Mouse (Mus musculus): ENCODE results near the gene Lgals3.

DNA sequence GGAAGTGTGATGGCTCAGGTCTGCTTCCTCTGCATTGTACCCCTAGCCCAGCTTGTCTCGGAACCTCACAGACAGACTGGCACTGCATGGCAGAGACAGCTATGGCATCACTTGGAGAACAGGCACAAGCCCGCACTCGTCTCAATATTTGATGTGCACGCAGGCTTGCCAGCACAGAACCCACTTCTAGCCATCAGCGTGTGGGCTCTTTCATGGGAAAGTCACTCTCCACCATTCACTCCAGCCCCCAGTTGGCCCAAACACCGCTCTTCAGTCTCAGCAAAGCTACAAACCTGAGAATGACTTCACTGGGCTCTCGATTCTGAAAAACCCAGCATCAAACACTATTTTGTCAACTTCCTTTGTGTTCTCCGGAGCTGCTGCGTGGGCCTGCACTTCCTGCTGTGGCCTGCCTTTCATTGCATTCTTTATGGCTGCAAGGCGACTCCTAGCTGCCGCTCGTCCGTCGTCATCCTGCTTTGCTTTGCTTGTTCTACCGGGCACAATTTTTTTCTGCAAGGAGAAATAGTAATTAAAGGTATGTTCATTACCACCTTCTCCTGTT, 28.0 kb downstream of the Lgals3 start:
- no peak for TF ChIP-seq CTCF (IDR thresholded peaks at IDR 0.05; ENCODE audit: insufficient read depth, low read depth, low read length)
- no peak for TF ChIP-seq POLR2A (IDR thresholded peaks at IDR 0.05; ENCODE audit: insufficient read depth, low read depth, low read length)

Measured in olfactory bulb, adult 2 months (tissue).